Mouse (Mus musculus): Measurements from ENCODE around the gene Rsbn1l.

GRCm38 (mm10) chr5:20864216-20864969 is 91.8 kb downstream of the Rsbn1l start:
- no peak for TF ChIP-seq CTCF (IDR thresholded peaks at IDR 0.05; ENCODE audit: control insufficient read depth, insufficient read depth, low read length)
- TF ChIP-seq POLR2A (IDR thresholded peaks at IDR 0.05; ENCODE audit: borderline replicate concordance, control insufficient read depth, low read depth, low read length) = no peak

Measured in bone marrow, adult 2 months (tissue).